Mouse (Mus musculus) natural killer cell, adult 2 months (primary cell): Measurements from ENCODE around the gene Slc27a4.
"Not testable (repeated sequence)": the region's sequence is repeated elsewhere in the genome, so short reads cannot be mapped to it uniquely, and the experiment has no call there.

Experiments used
- DNase-seq, 2 experiments: peaks; one replicate each; pipeline ENCODE4 v3.0.0; 2022; ENCODE audit warnings: low spot score in 2 of 2

Gene Slc27a4

GRCm38 (mm10) chr2:29802075-29802826 lies at the start of gene Slc27a4:
Gene Slc27a4 (plus strand): TSS chr2:29802634.
- DNase-seq = peak; percentile 88 to 90

GRCm38 (mm10) chr2:29755693-29756092 lies 46.7 kb upstream of the Slc27a4 start:
- DNase-seq = no peak

- DNase-seq = peak; percentile 53 to 65
Observed at GRCm38 (mm10) chr2:29764831-29765230, 37.6 kb upstream of the Slc27a4 start.

- no peak for DNase-seq
Observed at GRCm38 (mm10) chr2:29767976-29768709, 34.3 kb upstream of the Slc27a4 start.

GRCm38 (mm10) chr2:29768901-29769300 lies 33.5 kb upstream of the Slc27a4 start:
- peak in 1 of 2 experiments; percentile 47 for DNase-seq

- no peak for DNase-seq
Observed at GRCm38 (mm10) chr2:29770162-29770561, 32.3 kb upstream of the Slc27a4 start.

- no peak for DNase-seq
Observed at GRCm38 (mm10) chr2:29771611-29772461, 30.6 kb upstream of the Slc27a4 start.

- DNase-seq = no peak
Observed at GRCm38 (mm10) chr2:29773323-29773722, 29.1 kb upstream of the Slc27a4 start.

GRCm38 (mm10) chr2:29781256-29781655 lies 21.2 kb upstream of the Slc27a4 start:
- DNase-seq = not testable (repeated sequence)

- no peak for DNase-seq
Observed at GRCm38 (mm10) chr2:29784290-29784689, 18.1 kb upstream of the Slc27a4 start.

GRCm38 (mm10) chr2:29787104-29787917 lies 15.1 kb upstream of the Slc27a4 start, which contains the start of gene Coq4:
Gene Coq4 (plus strand): TSS chr2:29787493.
- DNase-seq = peak; percentile 86 to 89

GRCm38 (mm10) chr2:29787937-29788681 lies 14.3 kb upstream of the Slc27a4 start, which contains the start of gene Trub2:
Gene Trub2 (minus strand): TSS chr2:29788502.
- peak; percentile 71 to 81 for DNase-seq

GRCm38 (mm10) chr2:29792772-29793487 lies 9.5 kb upstream of the Slc27a4 start:
- DNase-seq = no peak

- DNase-seq = no peak
Observed at GRCm38 (mm10) chr2:29802827-29803201, 380 bp downstream of the Slc27a4 start.

- DNase-seq = peak in 1 of 2 experiments; percentile 18
Observed at GRCm38 (mm10) chr2:29803400-29803831, 982 bp downstream of the Slc27a4 start.

- DNase-seq = no peak
Observed at GRCm38 (mm10) chr2:29815678-29816371, 13.4 kb downstream of the Slc27a4 start.

- DNase-seq = peak; percentile 62 to 74
Observed at GRCm38 (mm10) chr2:29817426-29818232, 15.2 kb downstream of the Slc27a4 start.

- DNase-seq = no peak
Observed at GRCm38 (mm10) chr2:29819363-29819762, 16.9 kb downstream of the Slc27a4 start.
